Mouse (Mus musculus): ENCODE results near the gene Shc1. TPM values are rescaled to one million over a fixed set of nuclear protein-coding genes. Genes with fewer than 3 reads are reported as not detected.

Gene Shc1
- total and polyA plus RNA-seq, 3 experiments, result 49.2 to 79.8 TPM; not detected in 1

GRCm38 (mm10) chr3:89386438-89387420 lies 31.5 kb upstream of the Shc1 start:
- Histone ChIP-seq H3K79me2 (ENCODE audit: control insufficient read depth, insufficient read depth, low read length, poor library complexity) (peaks cover 5% of the 10 kb centered on the region; the same call in 1 of the 2 replicates), H3K36me3 (ENCODE audit: control insufficient read depth in 1 of 2, insufficient read depth in 2 of 2, low read length in 2 of 2) (peaks cover 0 to 30% of the 10 kb centered on the region in 2 experiments; a peak in 2 of 4 replicates), H3K27ac (ENCODE audit: control insufficient read depth, low read depth, low read length) (no peak overlapping the region), H3K4me1 (ENCODE audit: control insufficient read depth in 1 of 2, insufficient read depth in 2 of 2, low read length in 2 of 2) (peaks cover 11 to 36% of the 10 kb centered on the region in 2 experiments), H3K9me3 (replicated peaks; ENCODE audit: insufficient read depth, low read length) (no peaks in the 10 kb centered on the region), H3K4me3 (ENCODE audit: control insufficient read depth in 1 of 2, insufficient read depth in 1 of 2, low read depth in 2 of 2, low read length in 2 of 2) (no peak overlapping the region), H3K9ac (ENCODE audit: control insufficient read depth, low read depth, low read length, poor library complexity, severe bottlenecking) (no peak overlapping the region), H3K27me3 (ENCODE audit: control insufficient read depth in 1 of 2, insufficient read depth in 2 of 2, low read length in 2 of 2) (no peaks in the 10 kb centered on the region)
- TF ChIP-seq GABPA (IDR thresholded peaks at IDR 0.05; ENCODE audit: low read depth, low read length), result no peak
- TF ChIP-seq POLR2A (IDR thresholded peaks at IDR 0.05; ENCODE audit: control insufficient read depth in 1 of 2, insufficient read depth in 1 of 2, low read depth in 1 of 2, low read length in 2 of 2, poor library complexity in 1 of 2), result no peak
- TF ChIP-seq MYC (IDR thresholded peaks at IDR 0.05; ENCODE audit: low read depth, low read length), result no peak
- DNase-seq (ENCODE audit: low read depth, low spot score), result no peak

- H3K27me3 ChIP-seq (ENCODE audit: control insufficient read depth in 1 of 2, insufficient read depth in 2 of 2, low read length in 2 of 2), result no peaks in the 10 kb centered on the region
- H3K79me2 ChIP-seq (ENCODE audit: control insufficient read depth, insufficient read depth, low read length, poor library complexity), result peaks cover 12% of the 10 kb centered on the region
- H3K9ac ChIP-seq (ENCODE audit: control insufficient read depth, low read depth, low read length, poor library complexity, severe bottlenecking), result no peak overlapping the region
- H3K36me3 ChIP-seq (ENCODE audit: control insufficient read depth in 1 of 2, insufficient read depth in 2 of 2, low read length in 2 of 2), result peaks cover 0 to 30% of the 10 kb centered on the region in 2 experiments; a peak in 2 of 4 replicates
- TF ChIP-seq MAZ (IDR thresholded peaks at IDR 0.05; ENCODE audit: low read depth, low read length) (no peak), SMC3 (IDR thresholded peaks at IDR 0.05; ENCODE audit: low read depth, low read length) (no peak), GATA1 (IDR thresholded peaks at IDR 0.05; ENCODE audit: low read depth, low read length) (no peak), CTCF (IDR thresholded peaks at IDR 0.05 in 2 of 3, conservative IDR thresholded peaks at IDR 0.05 in 1 of 3; ENCODE audit: control insufficient read depth in 1 of 3, insufficient read depth in 1 of 3, low read depth in 2 of 3, low read length in 3 of 3, poor library complexity in 1 of 3, severe bottlenecking in 1 of 3) (no peak), POLR2A (IDR thresholded peaks at IDR 0.05; ENCODE audit: control insufficient read depth in 1 of 2, insufficient read depth in 1 of 2, low read depth in 1 of 2, low read length in 2 of 2, poor library complexity in 1 of 2) (no peak), KAT2A (conservative IDR thresholded peaks at IDR 0.05; ENCODE audit: low read depth, low read length) (no peak), ETS1 (IDR thresholded peaks at IDR 0.05; ENCODE audit: low read depth, low read length) (no peak), TAL1 (IDR thresholded peaks at IDR 0.05; ENCODE audit: low read length) (no peak), UBTF (IDR thresholded peaks at IDR 0.05; ENCODE audit: borderline replicate concordance, insufficient read depth, low read depth, low read length) (no peak), MEF2A (IDR thresholded peaks at IDR 0.05; ENCODE audit: extremely low read depth, insufficient replicate concordance, low read depth, low read length, poor library complexity, severe bottlenecking) (no peak), USF1 (IDR thresholded peaks at IDR 0.05; ENCODE audit: low read depth, low read length) (no peak), HCFC1 (IDR thresholded peaks at IDR 0.05; ENCODE audit: low read depth, low read length) (no peak), GABPA (IDR thresholded peaks at IDR 0.05; ENCODE audit: low read depth, low read length) (no peak), ZNF384 (IDR thresholded peaks at IDR 0.05; ENCODE audit: low read depth, low read length) (no peak), POLR2AphosphoS5 (IDR thresholded peaks at IDR 0.05; ENCODE audit: borderline replicate concordance, low read depth, low read length) (no peak), E2F4 (IDR thresholded peaks at IDR 0.05; ENCODE audit: borderline replicate concordance, low read depth, low read length) (no peak), MYC (IDR thresholded peaks at IDR 0.05; ENCODE audit: low read depth, low read length) (no peak)
- H3K4me1 ChIP-seq (ENCODE audit: control insufficient read depth in 1 of 2, insufficient read depth in 2 of 2, low read length in 2 of 2), result peaks cover 11 to 36% of the 10 kb centered on the region in 2 experiments
- no peak overlapping the region for H3K27ac ChIP-seq (ENCODE audit: control insufficient read depth, low read depth, low read length)
- no peaks in the 10 kb centered on the region for H3K9me3 ChIP-seq (replicated peaks; ENCODE audit: insufficient read depth, low read length)
- no peak for DNase-seq (ENCODE audit: low read depth, low spot score)
- no peak overlapping the region for H3K4me3 ChIP-seq (ENCODE audit: control insufficient read depth in 1 of 2, insufficient read depth in 1 of 2, low read depth in 2 of 2, low read length in 2 of 2)
Measured at GRCm38 (mm10) chr3:89387632-89388031, 30.6 kb upstream of the Shc1 start.

Measured in MEL (cell line).